14 mouse cellular contexts compared by ENCODE assay signal in the genomic region with DNA sequence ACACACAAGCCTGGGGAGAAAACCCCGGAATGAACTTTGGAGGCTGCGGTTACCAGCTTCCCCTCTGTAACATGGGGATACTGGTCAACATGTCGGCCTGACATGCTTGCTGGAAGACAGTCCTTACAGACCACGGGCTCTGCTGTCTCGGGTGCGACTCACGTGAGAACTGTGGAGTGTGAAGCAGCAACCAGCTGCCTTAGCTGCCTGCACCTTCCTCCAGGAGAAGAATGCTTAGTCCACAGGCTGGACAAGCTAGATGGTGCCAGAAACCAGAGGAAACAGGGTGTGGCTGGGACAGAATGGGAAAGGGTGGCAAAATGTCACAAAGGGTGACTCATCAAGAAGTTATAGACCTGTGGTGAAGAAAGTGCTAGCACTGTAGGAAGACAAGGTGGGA.
DNase-seq lines count a peak whose midpoint lies in the region; ATAC-seq and TF ChIP-seq lines count a peak whose summit lies in the region.
"Had no signal": no experiment of that assay in that cellular context is flagged by ENCODE, and none has a peak within 500 bp of the region (broad histone marks: within the 10 kb centered on the region; RNA-seq: fewer than 3 reads in every experiment).

No protein-coding gene starts in this region.

- peaks cover 2% of the 10 kb centered on the region; the same call in 1 of the 2 replicates for H3K36me3 ChIP-seq in heart, adult 2 months (ENCODE audit: control insufficient read depth, insufficient read depth, low read length)
- H3K36me3 ChIP-seq in heart, embryonic 11.5 days (ENCODE audit: control insufficient read depth, insufficient read depth, low read length), result no peaks in the 10 kb centered on the region
- no peaks in the 10 kb centered on the region for H3K36me3 ChIP-seq in heart, postnatal 0 days (replicated peaks; ENCODE audit: control insufficient read depth, insufficient read depth, low read length)
- no peaks in the 10 kb centered on the region for H3K36me3 ChIP-seq in neural tube, embryonic 15.5 days
- H3K36me3 ChIP-seq: embryonic facial prominence, embryonic 10.5 days; stomach, embryonic 15.5 days had no signal

- H3K4me1 ChIP-seq in heart, adult 2 months (ENCODE audit: control insufficient read depth, insufficient read depth, low read length), result peaks cover 28% of the 10 kb centered on the region
- peaks cover 34% of the 10 kb centered on the region for H3K4me1 ChIP-seq in heart, embryonic 11.5 days (ENCODE audit: control insufficient read depth, insufficient read depth, low read length)
- peaks cover 32% of the 10 kb centered on the region for H3K4me1 ChIP-seq in heart, postnatal 0 days (ENCODE audit: control insufficient read depth, insufficient read depth)
- peaks cover 34% of the 10 kb centered on the region for H3K4me1 ChIP-seq in neural tube, embryonic 15.5 days

- H3K79me2 ChIP-seq in heart, adult 2 months (replicated peaks; ENCODE audit: control insufficient read depth, insufficient read depth, low read length), result no peaks in the 10 kb centered on the region

- H3K4me2 ChIP-seq in heart, embryonic 11.5 days, result no peak overlapping the region
- H3K4me2 ChIP-seq in heart, postnatal 0 days (ENCODE audit: low read depth, low read length), result no peak overlapping the region
- no peak overlapping the region for H3K4me2 ChIP-seq in neural tube, embryonic 15.5 days
- H3K4me2 ChIP-seq: stomach, embryonic 15.5 days had no signal

- no peak for ATAC-seq in heart, embryonic 11.5 days (replicated peaks; ENCODE audit: insufficient number of reproducible peaks, low FRiP score, low TSS enrichment)
- no peak for ATAC-seq in heart, postnatal 0 days (ENCODE audit: insufficient read depth, low read depth)
- peak; percentile 33; the same call in 1 of the 2 replicates for ATAC-seq in megakaryocyte, adult 5-6 weeks (ENCODE audit: poor library complexity, severe bottlenecking)
- ATAC-seq in neural tube, embryonic 15.5 days (ENCODE audit: low FRiP score), result no peak

- no peak for TF ChIP-seq CTCF in heart, adult 2 months (IDR thresholded peaks at IDR 0.05)
- no peak for TF ChIP-seq CTCF in heart, postnatal 0 days (IDR thresholded peaks at IDR 0.05; ENCODE audit: low read depth)

- peak; percentile 42 to 43 for DNase-seq in heart, adult 2 months
- DNase-seq in 3T3-L1 (ENCODE audit: low read depth, low spot score), result peak; percentile 85
- no peak for DNase-seq in heart, postnatal 0 days (ENCODE audit: low spot score)
- DNase-seq in thymus, postnatal 25 days, result no peak
- DNase-seq in adrenal gland, postnatal 25 days, result no peak
- DNase-seq: cerebellum, adult 2 months; gastrocnemius, postnatal 25 days; right cerebral cortex, adult 18-20 months had no signal

- WGBS in heart, adult 2 months, result 52% methylated on average over 7 of the region's 7 CpGs
- WGBS in heart, embryonic 11.5 days (ENCODE audit: insufficient replicate concordance), result 85% methylated on average over 7 of the region's 7 CpGs
- 79% methylated on average over 7 of the region's 7 CpGs for WGBS in heart, postnatal 0 days
- WGBS in neural tube, embryonic 15.5 days, result 93% methylated on average over 7 of the region's 7 CpGs

- H3K9me3 ChIP-seq in heart, embryonic 11.5 days (replicated peaks; ENCODE audit: control insufficient read depth, low read length), result 0 out of 2 replicates have a peak, but pooled peaks cover 2% of the 10 kb centered on the region
- H3K9me3 ChIP-seq in heart, postnatal 0 days (replicated peaks; ENCODE audit: control insufficient read depth, low read length), result peaks cover 4% of the 10 kb centered on the region; the same call in 1 of the 2 replicates
- H3K9me3 ChIP-seq in neural tube, embryonic 15.5 days (replicated peaks), result no peaks in the 10 kb centered on the region
- H3K9me3 ChIP-seq: stomach, embryonic 15.5 days had no signal

- H3K27ac ChIP-seq in heart, adult 2 months, result peak overlapping the region; percentile 66
- H3K27ac ChIP-seq in heart, embryonic 11.5 days (ENCODE audit: low read depth, low read length), result no peak overlapping the region
- H3K27ac ChIP-seq in heart, postnatal 0 days (ENCODE audit: low read depth), result 0 out of 2 replicates have a peak overlapping the region, but pooled peaks have one; percentile 2
- no peak overlapping the region for H3K27ac ChIP-seq in neural tube, embryonic 15.5 days (replicated peaks)
- H3K27ac ChIP-seq: stomach, embryonic 15.5 days had no signal

- intact Hi-C loops in heart, adult 2 months (cut with DNase I), result no loop called here

- H3K9ac ChIP-seq in heart, adult 2 months (ENCODE audit: low read depth, low read length), result no peak overlapping the region
- H3K9ac ChIP-seq in heart, embryonic 11.5 days (ENCODE audit: low read depth, low read length), result no peak overlapping the region
- no peak overlapping the region for H3K9ac ChIP-seq in heart, postnatal 0 days (replicated peaks; ENCODE audit: low read depth, low read length)
- no peak overlapping the region for H3K9ac ChIP-seq in neural tube, embryonic 15.5 days (replicated peaks)
- H3K9ac ChIP-seq: stomach, embryonic 15.5 days had no signal

- no peak overlapping the region for H3K4me3 ChIP-seq in heart, adult 2 months
- H3K4me3 ChIP-seq in heart, embryonic 11.5 days (ENCODE audit: low read depth, low read length), result no peak overlapping the region
- H3K4me3 ChIP-seq in heart, postnatal 0 days (ENCODE audit: low read depth, low read length), result no peak overlapping the region
- H3K4me3 ChIP-seq in neural tube, embryonic 15.5 days (replicated peaks), result no peak overlapping the region
- H3K4me3 ChIP-seq: embryonic facial prominence, embryonic 10.5 days; stomach, embryonic 15.5 days had no signal

- TF ChIP-seq POLR2A in heart, adult 2 months (IDR thresholded peaks at IDR 0.05; ENCODE audit: insufficient read depth, low read depth, low read length), result no peak

- TF ChIP-seq EP300 in heart, adult 2 months (IDR thresholded peaks at IDR 0.05; ENCODE audit: insufficient read depth, low read depth, low read length), result 0 out of 2 replicates have a peak, but pooled peaks have one; percentile 43
- TF ChIP-seq EP300 in heart, postnatal 0 days (IDR thresholded peaks at IDR 0.05; ENCODE audit: low read depth), result no peak

- H3K27me3 ChIP-seq in heart, adult 2 months (ENCODE audit: control insufficient read depth, insufficient read depth, low read length), result no peaks in the 10 kb centered on the region
- no peaks in the 10 kb centered on the region for H3K27me3 ChIP-seq in heart, embryonic 11.5 days (ENCODE audit: control insufficient read depth, insufficient read depth, low read length)
- H3K27me3 ChIP-seq in heart, postnatal 0 days (ENCODE audit: control insufficient read depth, insufficient read depth, low read length), result no peaks in the 10 kb centered on the region
- H3K27me3 ChIP-seq in neural tube, embryonic 15.5 days (replicated peaks), result no peaks in the 10 kb centered on the region
- H3K27me3 ChIP-seq: CH12.LX; stomach, embryonic 15.5 days had no signal

Comparison
In these comparisons a context has a peak if more than half of its experiments do, and no peak if none do; other contexts are left out.
1. DNase-seq: peak in heart, adult 2 months (2 of 2) and 3T3-L1 (single experiment); none in heart, postnatal 0 days (single experiment), thymus, postnatal 25 days (single experiment) and adrenal gland, postnatal 25 days (single experiment).
2. H3K27ac ChIP-seq: peak in heart, adult 2 months (single experiment) and heart, postnatal 0 days (single experiment); none in heart, embryonic 11.5 days (single experiment) and neural tube, embryonic 15.5 days (single experiment).